Mouse (Mus musculus): ENCODE measurements around the gene Actn1. TPM values are rescaled to one million over a fixed set of nuclear protein-coding genes. Genes with fewer than 3 reads are reported as not detected.

The Actn1 gene
- polyA plus RNA-seq, 1 experiment from 2014 or later = 40.4 TPM

- WGBS = 33% methylated on average over 2 of the region's 2 CpGs
- Histone ChIP-seq H3K4me2 (no peak overlapping the region; the same call in 1 of the 2 replicates), H3K9me3 (no peaks in the 10 kb centered on the region), H3K27me3 (replicated peaks) (no peaks in the 10 kb centered on the region), H3K36me3 (no peaks in the 10 kb centered on the region), H3K4me3 (no peak overlapping the region), H3K27ac (replicated peaks) (peak overlapping the region; percentile 94), H3K9ac (peak overlapping the region; percentile 60; the same call in 1 of the 2 replicates), H3K4me1 (peaks cover 100% of the 10 kb centered on the region)
- ATAC-seq (ENCODE audit: extremely low read depth, insufficient number of reproducible peaks, low FRiP score, low TSS enrichment) = no peak
Measured at GRCm38 (mm10) chr12:80226101-80226500, 34.1 kb downstream of the Actn1 start.

GRCm38 (mm10) chr12:80224241-80224731 is 35.9 kb downstream of the Actn1 start:
- Histone ChIP-seq H3K27ac (replicated peaks) (peak overlapping the region; percentile 64), H3K9me3 (no peaks in the 10 kb centered on the region), H3K4me2 (no peak overlapping the region), H3K4me3 (no peak overlapping the region), H3K9ac (peak overlapping the region; percentile 57), H3K27me3 (replicated peaks) (no peaks in the 10 kb centered on the region), H3K36me3 (no peaks in the 10 kb centered on the region), H3K4me1 (peaks cover 99% of the 10 kb centered on the region)
- ATAC-seq (ENCODE audit: extremely low read depth, insufficient number of reproducible peaks, low FRiP score, low TSS enrichment) = no peak
- WGBS = 52% methylated on average over 8 of the region's 8 CpGs

- H3K36me3 ChIP-seq = no peaks in the 10 kb centered on the region
- no peaks in the 10 kb centered on the region for H3K27me3 ChIP-seq (replicated peaks)
- no peaks in the 10 kb centered on the region for H3K9me3 ChIP-seq
- 30% methylated on average over 8 of the region's 8 CpGs for WGBS
- H3K27ac ChIP-seq (replicated peaks) = peak overlapping the region; percentile 64
- peaks cover 99% of the 10 kb centered on the region for H3K4me1 ChIP-seq
- no peak for ATAC-seq (ENCODE audit: extremely low read depth, insufficient number of reproducible peaks, low FRiP score, low TSS enrichment)
- H3K9ac ChIP-seq = no peak overlapping the region; the same call in 1 of the 2 replicates
- peak overlapping the region; percentile 36 for H3K4me2 ChIP-seq
- H3K4me3 ChIP-seq = no peak overlapping the region
Measured at GRCm38 (mm10) chr12:80223511-80223910, 36.7 kb downstream of the Actn1 start.

DNA sequence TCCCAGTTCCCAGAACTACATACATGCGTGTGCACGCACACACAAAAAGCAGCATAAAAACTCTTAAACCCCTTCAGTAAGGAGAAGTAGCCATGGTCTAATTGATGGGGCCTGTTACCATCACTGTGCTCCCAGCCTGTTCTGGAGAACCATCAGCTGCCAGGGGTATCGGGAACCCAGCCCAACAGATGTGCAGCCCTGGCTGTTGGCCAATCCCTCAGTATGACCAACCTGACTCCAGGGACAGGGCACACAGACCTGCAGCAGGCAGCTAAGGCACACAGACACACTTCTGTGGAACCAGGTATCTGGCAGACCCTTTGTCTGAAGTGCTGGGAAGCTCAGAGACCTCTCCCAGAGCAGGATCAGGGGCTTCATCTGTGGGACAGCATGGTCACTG is 37.7 kb downstream of the Actn1 start:
- no peaks in the 10 kb centered on the region for H3K27me3 ChIP-seq (replicated peaks)
- no peak overlapping the region for H3K4me3 ChIP-seq
- H3K9me3 ChIP-seq = no peaks in the 10 kb centered on the region
- no peak for ATAC-seq (ENCODE audit: extremely low read depth, insufficient number of reproducible peaks, low FRiP score, low TSS enrichment)
- H3K9ac ChIP-seq = no peak overlapping the region
- peaks cover 99% of the 10 kb centered on the region for H3K4me1 ChIP-seq
- no peaks in the 10 kb centered on the region for H3K36me3 ChIP-seq
- H3K27ac ChIP-seq (replicated peaks) = no peak overlapping the region
- H3K4me2 ChIP-seq = no peak overlapping the region
- WGBS = 73% methylated on average over 3 of the region's 3 CpGs

- H3K27me3 ChIP-seq (replicated peaks) = no peaks in the 10 kb centered on the region
- no peak for ATAC-seq (ENCODE audit: extremely low read depth, insufficient number of reproducible peaks, low FRiP score, low TSS enrichment)
- peaks cover 98% of the 10 kb centered on the region for H3K4me1 ChIP-seq
- peak overlapping the region; percentile 78 for H3K27ac ChIP-seq (replicated peaks)
- no peaks in the 10 kb centered on the region for H3K36me3 ChIP-seq
- H3K9me3 ChIP-seq = no peaks in the 10 kb centered on the region
- H3K9ac ChIP-seq = peak overlapping the region; percentile 20
- no peak overlapping the region for H3K4me3 ChIP-seq
- no peak overlapping the region for H3K4me2 ChIP-seq
- WGBS = 49% methylated on average over 14 of the region's 14 CpGs
Measured at GRCm38 (mm10) chr12:80220260-80221038, 39.7 kb downstream of the Actn1 start.

DNA sequence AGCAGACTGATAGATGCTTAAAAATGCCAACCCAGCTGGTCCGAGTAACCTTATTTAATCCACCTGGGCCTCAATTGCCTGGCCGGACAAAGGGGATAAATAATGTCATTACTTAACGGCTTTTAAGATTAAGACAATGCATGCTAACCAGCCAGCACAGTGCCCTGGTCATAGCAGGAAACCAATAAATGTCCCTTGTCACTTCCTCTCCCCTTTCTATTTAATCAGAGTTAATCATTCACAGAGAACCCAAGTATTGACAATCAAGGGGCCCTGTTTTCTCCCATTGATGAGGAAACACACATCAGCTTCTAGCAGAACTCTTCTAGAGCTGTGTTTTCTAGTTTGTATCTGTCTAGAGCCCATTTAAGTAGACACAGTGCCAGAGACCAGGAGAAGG is 41.4 kb downstream of the Actn1 start:
- WGBS = 71% methylated on average over 3 of the region's 3 CpGs
- peak overlapping the region; percentile 51 for H3K27ac ChIP-seq (replicated peaks)
- no peak for ATAC-seq (ENCODE audit: extremely low read depth, insufficient number of reproducible peaks, low FRiP score, low TSS enrichment)

GRCm38 (mm10) chr12:80218045-80218611 is 42.0 kb downstream of the Actn1 start:
- H3K4me3 ChIP-seq = no peak overlapping the region
- H3K4me2 ChIP-seq = no peak overlapping the region
- H3K9ac ChIP-seq = no peak overlapping the region
- peak overlapping the region; percentile 51 for H3K27ac ChIP-seq (replicated peaks)
- 71% methylated on average over 4 of the region's 4 CpGs for WGBS
- peaks cover 98% of the 10 kb centered on the region for H3K4me1 ChIP-seq
- no peaks in the 10 kb centered on the region for H3K36me3 ChIP-seq
- H3K27me3 ChIP-seq (replicated peaks) = no peaks in the 10 kb centered on the region
- no peaks in the 10 kb centered on the region for H3K9me3 ChIP-seq
- ATAC-seq (ENCODE audit: extremely low read depth, insufficient number of reproducible peaks, low FRiP score, low TSS enrichment) = no peak

More for the DNA sequence above, 41.4 kb downstream of the Actn1 start:
- Histone ChIP-seq H3K4me1 (peaks cover 98% of the 10 kb centered on the region), H3K9me3 (no peaks in the 10 kb centered on the region), H3K4me2 (no peak overlapping the region), H3K27me3 (replicated peaks) (no peaks in the 10 kb centered on the region), H3K4me3 (no peak overlapping the region), H3K9ac (0 out of 2 replicates have a peak overlapping the region, but pooled peaks have one; percentile 15), H3K36me3 (no peaks in the 10 kb centered on the region)

GRCm38 (mm10) chr12:80217049-80217448 is 43.1 kb downstream of the Actn1 start:
- 57% methylated on average over 3 of the region's 3 CpGs for WGBS

GRCm38 (mm10) chr12:80216258-80216881 is 43.8 kb downstream of the Actn1 start:
- Histone ChIP-seq H3K9me3 (no peaks in the 10 kb centered on the region), H3K9ac (peak overlapping the region; percentile 47; the same call in 1 of the 2 replicates), H3K4me2 (peak overlapping the region; percentile 10; the same call in 1 of the 2 replicates), H3K4me1 (peaks cover 98% of the 10 kb centered on the region), H3K27ac (replicated peaks) (peak overlapping the region; percentile 92), H3K36me3 (no peaks in the 10 kb centered on the region), H3K4me3 (no peak overlapping the region), H3K27me3 (replicated peaks) (no peaks in the 10 kb centered on the region)
- 20% methylated on average over 6 of the region's 6 CpGs for WGBS
- ATAC-seq (ENCODE audit: extremely low read depth, insufficient number of reproducible peaks, low FRiP score, low TSS enrichment) = peak; percentile 37; the same call in 1 of the 2 replicates

More at GRCm38 (mm10) chr12:80217049-80217448, 43.1 kb downstream of the Actn1 start:
- no peaks in the 10 kb centered on the region for H3K36me3 ChIP-seq
- no peaks in the 10 kb centered on the region for H3K27me3 ChIP-seq (replicated peaks)
- no peak overlapping the region for H3K9ac ChIP-seq
- no peak overlapping the region for H3K4me3 ChIP-seq
- no peak overlapping the region for H3K4me2 ChIP-seq
- H3K9me3 ChIP-seq = no peaks in the 10 kb centered on the region
- H3K4me1 ChIP-seq = peaks cover 98% of the 10 kb centered on the region
- peak overlapping the region; percentile 92 for H3K27ac ChIP-seq (replicated peaks)
- ATAC-seq (ENCODE audit: extremely low read depth, insufficient number of reproducible peaks, low FRiP score, low TSS enrichment) = no peak

- peak overlapping the region; percentile 0; the same call in 1 of the 2 replicates for H3K4me2 ChIP-seq
- H3K27me3 ChIP-seq (replicated peaks) = no peaks in the 10 kb centered on the region
- peak overlapping the region; percentile 3; the same call in 1 of the 2 replicates for H3K9ac ChIP-seq
- H3K4me1 ChIP-seq = peaks cover 98% of the 10 kb centered on the region
- 25% methylated on average over 8 of the region's 8 CpGs for WGBS
- no peak for ATAC-seq (ENCODE audit: extremely low read depth, insufficient number of reproducible peaks, low FRiP score, low TSS enrichment)
- H3K36me3 ChIP-seq = peaks cover 6% of the 10 kb centered on the region; the same call in 1 of the 2 replicates
- no peaks in the 10 kb centered on the region for H3K9me3 ChIP-seq
- no peak overlapping the region for H3K4me3 ChIP-seq
- H3K27ac ChIP-seq (replicated peaks) = peak overlapping the region; percentile 33; the same call in 1 of the 2 replicates
Measured at GRCm38 (mm10) chr12:80213810-80214209, 46.4 kb downstream of the Actn1 start.

GRCm38 (mm10) chr12:80213263-80213662 is 46.9 kb downstream of the Actn1 start:
- Histone ChIP-seq H3K27ac (replicated peaks) (peak overlapping the region; percentile 33; the same call in 1 of the 2 replicates), H3K4me2 (0 out of 2 replicates have a peak overlapping the region, but pooled peaks have one; percentile 0), H3K4me1 (peaks cover 98% of the 10 kb centered on the region), H3K9me3 (no peaks in the 10 kb centered on the region), H3K9ac (no peak overlapping the region), H3K4me3 (no peak overlapping the region), H3K27me3 (replicated peaks) (no peaks in the 10 kb centered on the region), H3K36me3 (peaks cover 8% of the 10 kb centered on the region)
- ATAC-seq (ENCODE audit: extremely low read depth, insufficient number of reproducible peaks, low FRiP score, low TSS enrichment) = no peak
- 44% methylated on average over 4 of the region's 4 CpGs for WGBS
